Mouse (Mus musculus): ENCODE results near the gene Afm. TPM values are rescaled to one million over a fixed set of nuclear protein-coding genes. Genes with fewer than 3 reads are reported as not detected.

Afm gene
- total RNA-seq, 2 experiments from 2014 or later, result 0.23 TPM; not detected in 1

Other genes starting within 250 kb of the Afm start
- 10 to 100 TPM; 49.5 to 65.3 TPM for gene Ankrd17, start 152.4 kb upstream of the Afm start, total RNA-seq (2021)
- 1 to 10 TPM; 1.0 to 1.6 TPM for gene Gm9958, start 151.7 kb upstream of the Afm start, total RNA-seq (2021)
- gene Alb, start 58.0 kb upstream of the Afm start, total RNA-seq (2021), result 10 to 100 TPM in 1 of 2 experiments, 1 to 10 TPM in 1; 1.8 to 37.5 TPM
- 1 to 10 TPM in 1 of 2 experiments, not detected in 1; 1.4 TPM for gene Afp, start 28.2 kb upstream of the Afm start, total RNA-seq (2021)
- gene 5830473C10Rik, start 42.2 kb downstream of the Afm start, total RNA-seq (2021), result not detected
- gene Rassf6, start 121.7 kb downstream of the Afm start, total RNA-seq (2021), result not detected
- gene Cxcl5, start 240.4 kb downstream of the Afm start, total RNA-seq (2021), result not detected
- gene Ppbp, start 249.6 kb downstream of the Afm start, total RNA-seq (2021), result 1 to 10 TPM in 1 of 2 experiments, under 1 TPM in 1; 0.31 to 3.3 TPM